Mouse (Mus musculus): ENCODE results near the gene Tjp2. TPM values are rescaled to one million over a fixed set of nuclear protein-coding genes. Genes with fewer than 3 reads are reported as not detected.

Gene Tjp2
- polyA plus RNA-seq, 1 experiment from 2014 or later, result 18.1 TPM

- DNase-seq (ENCODE audit: low spot score) (no peak), ATAC-seq (ENCODE audit: low FRiP score) (no peak)
- Histone ChIP-seq H3K27ac (ENCODE audit: low read depth, low read length) (no peak overlapping the region), H3K9ac (ENCODE audit: low read depth, low read length) (no peak overlapping the region), H3K4me3 (ENCODE audit: low read depth, low read length) (no peak overlapping the region), H3K9me3 (ENCODE audit: control insufficient read depth, low read length) (no peaks in the 10 kb centered on the region; the same call in 1 of the 2 replicates), H3K4me2 (replicated peaks; ENCODE audit: low read depth, low read length) (no peak overlapping the region), H3K4me1 (replicated peaks; ENCODE audit: control insufficient read depth, insufficient read depth, low read length) (no peaks in the 10 kb centered on the region), H3K27me3 (ENCODE audit: control insufficient read depth, insufficient read depth, low read length) (no peaks in the 10 kb centered on the region), H3K36me3 (ENCODE audit: control insufficient read depth, insufficient read depth, low read length) (no peaks in the 10 kb centered on the region)
- WGBS, result 81% methylated on average over 8 of the region's 8 CpGs
Observed at GRCm38 (mm10) chr19:24058851-24059250, 166.0 kb downstream of the Tjp2 start.

GRCm38 (mm10) chr19:24058021-24058420, 166.8 kb downstream of the Tjp2 start:
- Histone ChIP-seq H3K27ac (ENCODE audit: low read depth, low read length) (no peak overlapping the region), H3K9ac (ENCODE audit: low read depth, low read length) (no peak overlapping the region), H3K4me3 (ENCODE audit: low read depth, low read length) (no peak overlapping the region), H3K36me3 (ENCODE audit: control insufficient read depth, insufficient read depth, low read length) (no peaks in the 10 kb centered on the region), H3K4me2 (replicated peaks; ENCODE audit: low read depth, low read length) (no peak overlapping the region), H3K27me3 (ENCODE audit: control insufficient read depth, insufficient read depth, low read length) (no peaks in the 10 kb centered on the region), H3K4me1 (replicated peaks; ENCODE audit: control insufficient read depth, insufficient read depth, low read length) (no peaks in the 10 kb centered on the region), H3K9me3 (ENCODE audit: control insufficient read depth, low read length) (no peaks in the 10 kb centered on the region; the same call in 1 of the 2 replicates)
- DNase-seq (ENCODE audit: low spot score) (no peak), ATAC-seq (ENCODE audit: low FRiP score) (no peak)
- WGBS, result 91% methylated on average over 5 of the region's 5 CpGs

GRCm38 (mm10) chr19:24056880-24057279, 167.9 kb downstream of the Tjp2 start:
- Histone ChIP-seq H3K4me2 (replicated peaks; ENCODE audit: low read depth, low read length) (no peak overlapping the region), H3K36me3 (ENCODE audit: control insufficient read depth, insufficient read depth, low read length) (no peaks in the 10 kb centered on the region), H3K27ac (ENCODE audit: low read depth, low read length) (no peak overlapping the region), H3K4me3 (ENCODE audit: low read depth, low read length) (no peak overlapping the region), H3K27me3 (ENCODE audit: control insufficient read depth, insufficient read depth, low read length) (no peaks in the 10 kb centered on the region), H3K9ac (ENCODE audit: low read depth, low read length) (no peak overlapping the region), H3K9me3 (ENCODE audit: control insufficient read depth, low read length) (no peaks in the 10 kb centered on the region; the same call in 1 of the 2 replicates), H3K4me1 (replicated peaks; ENCODE audit: control insufficient read depth, insufficient read depth, low read length) (no peaks in the 10 kb centered on the region)
- WGBS, result 95% methylated on average over 1 of the region's 1 CpGs
- ATAC-seq (ENCODE audit: low FRiP score) (no peak), DNase-seq (ENCODE audit: low spot score) (no peak)

GRCm38 (mm10) chr19:24054904-24055303, 169.9 kb downstream of the Tjp2 start:
- ATAC-seq (ENCODE audit: low FRiP score), result no peak
- 81% methylated on average over 2 of the region's 2 CpGs for WGBS
- H3K4me2 ChIP-seq (replicated peaks; ENCODE audit: low read depth, low read length), result no peak overlapping the region
- no peak overlapping the region for H3K9ac ChIP-seq (ENCODE audit: low read depth, low read length)
- no peak overlapping the region for H3K27ac ChIP-seq (ENCODE audit: low read depth, low read length)
- no peaks in the 10 kb centered on the region for H3K4me1 ChIP-seq (replicated peaks; ENCODE audit: control insufficient read depth, insufficient read depth, low read length)
- H3K4me3 ChIP-seq (ENCODE audit: low read depth, low read length), result no peak overlapping the region
- no peak for DNase-seq (ENCODE audit: low spot score)
- no peaks in the 10 kb centered on the region for H3K36me3 ChIP-seq (ENCODE audit: control insufficient read depth, insufficient read depth, low read length)
- H3K27me3 ChIP-seq (ENCODE audit: control insufficient read depth, insufficient read depth, low read length), result no peaks in the 10 kb centered on the region
- no peaks in the 10 kb centered on the region; the same call in 1 of the 2 replicates for H3K9me3 ChIP-seq (ENCODE audit: control insufficient read depth, low read length)

- 80% methylated on average over 5 of the region's 5 CpGs for WGBS
- Histone ChIP-seq H3K9me3 (ENCODE audit: control insufficient read depth, low read length) (no peaks in the 10 kb centered on the region; the same call in 1 of the 2 replicates), H3K4me3 (ENCODE audit: low read depth, low read length) (no peak overlapping the region), H3K27ac (ENCODE audit: low read depth, low read length) (no peak overlapping the region), H3K4me1 (replicated peaks; ENCODE audit: control insufficient read depth, insufficient read depth, low read length) (no peaks in the 10 kb centered on the region), H3K27me3 (ENCODE audit: control insufficient read depth, insufficient read depth, low read length) (no peaks in the 10 kb centered on the region), H3K9ac (ENCODE audit: low read depth, low read length) (no peak overlapping the region), H3K4me2 (replicated peaks; ENCODE audit: low read depth, low read length) (no peak overlapping the region), H3K36me3 (ENCODE audit: control insufficient read depth, insufficient read depth, low read length) (no peaks in the 10 kb centered on the region)
- ATAC-seq (ENCODE audit: low FRiP score) (no peak), DNase-seq (ENCODE audit: low spot score) (no peak)
Observed at GRCm38 (mm10) chr19:24054265-24054664, 170.6 kb downstream of the Tjp2 start.

GRCm38 (mm10) chr19:24050514-24050913, 174.3 kb downstream of the Tjp2 start:
- Histone ChIP-seq H3K4me1 (replicated peaks; ENCODE audit: control insufficient read depth, insufficient read depth, low read length) (no peaks in the 10 kb centered on the region), H3K4me3 (ENCODE audit: low read depth, low read length) (no peak overlapping the region), H3K27me3 (ENCODE audit: control insufficient read depth, insufficient read depth, low read length) (no peaks in the 10 kb centered on the region), H3K9me3 (ENCODE audit: control insufficient read depth, low read length) (no peaks in the 10 kb centered on the region), H3K36me3 (ENCODE audit: control insufficient read depth, insufficient read depth, low read length) (no peaks in the 10 kb centered on the region), H3K27ac (ENCODE audit: low read depth, low read length) (no peak overlapping the region), H3K9ac (ENCODE audit: low read depth, low read length) (no peak overlapping the region), H3K4me2 (replicated peaks; ENCODE audit: low read depth, low read length) (no peak overlapping the region)
- ATAC-seq (ENCODE audit: low FRiP score) (no peak), DNase-seq (ENCODE audit: low spot score) (no peak)
- 75% methylated on average over 2 of the region's 2 CpGs for WGBS

GRCm38 (mm10) chr19:24049329-24049728, 175.5 kb downstream of the Tjp2 start:
- H3K27me3 ChIP-seq (ENCODE audit: control insufficient read depth, insufficient read depth, low read length), result no peaks in the 10 kb centered on the region
- no peak overlapping the region for H3K4me2 ChIP-seq (replicated peaks; ENCODE audit: low read depth, low read length)
- H3K4me1 ChIP-seq (replicated peaks; ENCODE audit: control insufficient read depth, insufficient read depth, low read length), result no peaks in the 10 kb centered on the region
- WGBS, result 80% methylated on average over 3 of the region's 3 CpGs
- no peak overlapping the region for H3K9ac ChIP-seq (ENCODE audit: low read depth, low read length)
- ATAC-seq (ENCODE audit: low FRiP score), result no peak
- no peak for DNase-seq (ENCODE audit: low spot score)
- H3K4me3 ChIP-seq (ENCODE audit: low read depth, low read length), result no peak overlapping the region
- no peaks in the 10 kb centered on the region for H3K9me3 ChIP-seq (ENCODE audit: control insufficient read depth, low read length)
- H3K36me3 ChIP-seq (ENCODE audit: control insufficient read depth, insufficient read depth, low read length), result no peaks in the 10 kb centered on the region
- no peak overlapping the region for H3K27ac ChIP-seq (ENCODE audit: low read depth, low read length)

- H3K4me2 ChIP-seq (replicated peaks; ENCODE audit: low read depth, low read length), result no peak overlapping the region
- H3K4me3 ChIP-seq (ENCODE audit: low read depth, low read length), result no peak overlapping the region
- H3K4me1 ChIP-seq (replicated peaks; ENCODE audit: control insufficient read depth, insufficient read depth, low read length), result no peaks in the 10 kb centered on the region
- WGBS, result 87% methylated on average over 10 of the region's 10 CpGs
- no peaks in the 10 kb centered on the region for H3K36me3 ChIP-seq (ENCODE audit: control insufficient read depth, insufficient read depth, low read length)
- ATAC-seq (ENCODE audit: low FRiP score) (no peak), DNase-seq (ENCODE audit: low spot score) (no peak)
- no peaks in the 10 kb centered on the region for H3K27me3 ChIP-seq (ENCODE audit: control insufficient read depth, insufficient read depth, low read length)
- no peak overlapping the region for H3K27ac ChIP-seq (ENCODE audit: low read depth, low read length)
- no peak overlapping the region for H3K9ac ChIP-seq (ENCODE audit: low read depth, low read length)
- no peaks in the 10 kb centered on the region for H3K9me3 ChIP-seq (ENCODE audit: control insufficient read depth, low read length)
Observed at GRCm38 (mm10) chr19:24046395-24046993, 178.3 kb downstream of the Tjp2 start.
